Mouse (Mus musculus) CD4-positive, CD25-positive, alpha-beta regulatory T cell, adult 4 months (primary cell): ENCODE results near the gene Fbxw26. TPM values are rescaled to one million over a fixed set of nuclear protein-coding genes. Genes with fewer than 3 reads are reported as not detected.
"Not testable (repeated sequence)": the region's sequence is repeated elsewhere in the genome, so short reads cannot be mapped to it uniquely, and the experiment has no call there.

Experiments
- ATAC-seq: one replicate; pipeline ENCODE4 v1.8.0; 2017
- polyA plus RNA-seq, 2 experiments: library from polyadenylated mRNA; unstranded; fragments of 100-300 nt; shearing (Covaris generic); gene quantifications; one replicate each; pipeline ENCODE4 v1.2.1; 2017

Gene Fbxw26
- polyA plus RNA-seq = not detected

GRCm38 (mm10) chr9:109745989-109746388 lies at the start of gene Fbxw26:
Gene Fbxw26, minus strand, starts transcription at chr9:109746089.
- ATAC-seq = not testable (repeated sequence)

DNA sequence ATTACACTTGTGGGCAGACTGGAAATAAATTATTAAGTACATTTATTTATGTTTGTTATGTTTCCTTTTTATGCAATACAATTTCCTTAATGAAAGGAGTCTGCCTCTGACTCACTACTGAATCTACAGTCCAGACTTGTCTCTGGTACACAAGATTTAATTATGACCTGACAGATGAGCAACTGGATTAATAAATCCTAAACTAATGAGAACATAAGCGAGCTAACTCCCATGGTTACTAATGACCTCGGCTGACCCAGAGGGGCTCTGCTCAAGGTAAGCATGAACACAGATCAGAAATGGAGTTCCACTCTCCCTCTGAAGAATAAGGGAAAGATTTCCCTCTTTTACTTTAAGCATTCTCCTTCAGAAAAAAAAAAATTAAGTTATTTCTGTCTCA lies 49.3 kb upstream of the Fbxw26 start:
- ATAC-seq = no peak

GRCm38 (mm10) chr9:109790570-109790969 lies 44.7 kb upstream of the Fbxw26 start, which contains the start of gene Fbxw27:
Gene Fbxw27, minus strand, starts transcription at chr9:109790670.
- not testable (repeated sequence) for ATAC-seq

GRCm38 (mm10) chr9:109766841-109767240 lies 21.0 kb upstream of the Fbxw26 start:
- ATAC-seq = not testable (repeated sequence)

DNA sequence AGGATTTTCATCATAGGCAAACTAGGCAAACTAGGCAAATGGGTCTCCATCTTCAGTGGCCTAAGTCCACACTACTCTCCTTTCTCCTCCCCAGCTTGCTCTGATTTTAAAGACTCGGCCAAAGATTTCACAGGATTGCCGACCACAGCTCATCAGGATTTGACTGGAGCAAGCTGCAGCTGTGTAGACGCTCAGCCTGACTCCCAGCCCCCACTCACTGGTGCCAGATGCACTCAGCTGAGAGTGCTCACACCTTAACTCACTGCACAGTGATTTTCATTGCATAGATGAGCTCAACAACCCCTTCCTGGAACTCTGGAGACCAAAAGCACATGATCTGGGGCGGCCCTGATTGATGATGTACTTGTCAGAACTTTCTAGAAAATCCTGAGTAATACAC lies 43.3 kb downstream of the Fbxw26 start, which contains the start of gene Fbxw18:
Gene Fbxw18, minus strand, starts transcription at position 101 of the 400 bp plus-strand sequence.
- ATAC-seq = not testable (repeated sequence)

- no peak for ATAC-seq
These were observed 60.6 kb downstream of the Fbxw26 start for GRCm38 (mm10) chr9:109685299-109685698.

Other genes starting within 250 kb of the Fbxw26 start
- gene Fbxw15, start 177.8 kb downstream of the Fbxw26 start, polyA plus RNA-seq = not detected
- under 1 TPM in 1 of 2 experiments, not detected in 1; 0.22 TPM for gene Fbxw24, start 120.0 kb downstream of the Fbxw26 start, polyA plus RNA-seq
- gene Fbxw25, start 81.4 kb downstream of the Fbxw26 start, polyA plus RNA-seq = not detected
- gene Fbxw18, start 43.4 kb downstream of the Fbxw26 start, polyA plus RNA-seq = not detected
- not detected for gene Fbxw27, start 44.6 kb upstream of the Fbxw26 start, polyA plus RNA-seq
- gene Spink8, start 66.2 kb upstream of the Fbxw26 start, polyA plus RNA-seq = not detected
- 10 to 100 TPM in 1 of 2 experiments, 1 to 10 TPM in 1; 8.8 to 15.1 TPM for gene Nme6, start 86.7 kb upstream of the Fbxw26 start, polyA plus RNA-seq
- gene Camp, start 103.5 kb upstream of the Fbxw26 start, polyA plus RNA-seq = not detected
- gene Cdc25a, start 129.5 kb upstream of the Fbxw26 start, polyA plus RNA-seq = 1 to 10 TPM; 7.0 to 7.4 TPM
- 10 to 100 TPM; 36.8 to 41.0 TPM for gene Map4, start 185.4 kb upstream of the Fbxw26 start, polyA plus RNA-seq